Mouse (Mus musculus) lung, embryonic 16.5 days (tissue): Measurements from ENCODE around the gene Satb2. TPM values are rescaled to one million over a fixed set of nuclear protein-coding genes. Genes with fewer than 3 reads are reported as not detected.

Experiments used
- ATAC-seq: fragments of 200-750 bp; cut with Nextera tagmentation; 2 replicates; pipeline ENCODE4 v1.8.0; 2017; ENCODE audit warnings: low read depth, mild to moderate bottlenecking, moderate library complexity
- H3K27ac ChIP-seq: fragments of 300-500 bp; sonication (generic); 2 replicates; pipeline ENCODE4 v1.5.1; 2014; ENCODE audit warnings: mild to moderate bottlenecking, control low read depth, low read length
- H3K27me3 ChIP-seq: fragments of 300-500 bp; sonication (generic); 2 replicates; pipeline ENCODE4 v1.6.1; 2014; ENCODE audit warnings: low read depth, low read length, mixed read lengths; ENCODE audit not compliant: control insufficient read depth, insufficient read depth
- H3K36me3 ChIP-seq: fragments of 300-500 bp; sonication (generic); 2 replicates; pipeline ENCODE4 v1.6.1; 2014; ENCODE audit warnings: low read length; ENCODE audit not compliant: control insufficient read depth, insufficient read depth
- H3K4me1 ChIP-seq: fragments of 300-500 bp; sonication (generic); replicated peaks from 2 replicates; pipeline ENCODE4 v1.6.1; 2014; ENCODE audit warnings: low read length, mixed read lengths; ENCODE audit not compliant: control insufficient read depth, insufficient read depth
- H3K4me2 ChIP-seq: fragments of 300-500 bp; sonication (generic); 2 replicates; pipeline ENCODE4 v1.6.1; 2014; ENCODE audit warnings: low read depth, low read length, control low read depth
- H3K4me3 ChIP-seq: fragments of 300-500 bp; sonication (generic); 2 replicates; pipeline ENCODE4 v1.5.1; 2014; ENCODE audit warnings: mild to moderate bottlenecking, low read length, control low read depth
- H3K9ac ChIP-seq: fragments of 300-500 bp; sonication (generic); 2 replicates; pipeline ENCODE4 v1.6.1; 2014; ENCODE audit warnings: low read length, control low read depth
- H3K9me3 ChIP-seq: fragments of 300-500 bp; sonication (generic); 2 replicates; pipeline ENCODE4 v1.6.1; 2016; ENCODE audit warnings: low read length; ENCODE audit not compliant: control insufficient read depth
- WGBS: fragments of 180-500 bp; shearing (Covaris S2); extraction: QIAGEN DNeasy Blood & Tissue Kit; methylation state at CpG from one replicate; pipeline ENCODE4 v1.1.7; 2014; 5-methylcytosine and 5-hydroxymethylcytosine counted together
- polyA plus RNA-seq: library from polyadenylated mRNA; unstranded; fragments of >200 nt; fragmentation: Nextera tagmentation; extraction: Ambion mirVana; gene quantifications from 2 replicates; pipeline ENCODE4 v1.2.1, GENCODE M21; 2015

The Satb2 gene
- polyA plus RNA-seq, 1 experiment from 2014 or later: 0.54 TPM

- Histone ChIP-seq H3K4me2 (no peak overlapping the region), H3K36me3 (no peaks in the 10 kb centered on the region), H3K9ac (no peak overlapping the region), H3K9me3 (no peaks in the 10 kb centered on the region), H3K4me3 (no peak overlapping the region), H3K27me3 (no peaks in the 10 kb centered on the region), H3K27ac (no peak overlapping the region), H3K4me1 (no peaks in the 10 kb centered on the region)
- no peak for ATAC-seq
- WGBS: 84% methylated on average over 6 of the region's 6 CpGs
These were observed 64.2 kb downstream of the Satb2 start for GRCm38 (mm10) chr1:56914279-56914678.

- H3K4me3 ChIP-seq: no peak overlapping the region
- 67% methylated on average over 3 of the region's 3 CpGs for WGBS
- H3K4me1 ChIP-seq: no peaks in the 10 kb centered on the region
- ATAC-seq: no peak
- no peak overlapping the region for H3K9ac ChIP-seq
- H3K9me3 ChIP-seq: no peaks in the 10 kb centered on the region
- H3K36me3 ChIP-seq: no peaks in the 10 kb centered on the region
- no peak overlapping the region for H3K27ac ChIP-seq
- H3K4me2 ChIP-seq: no peak overlapping the region
- no peaks in the 10 kb centered on the region for H3K27me3 ChIP-seq
These were observed 77.7 kb downstream of the Satb2 start for GRCm38 (mm10) chr1:56900706-56901287.

GRCm38 (mm10) chr1:56900187-56900586 is 78.3 kb downstream of the Satb2 start:
- Histone ChIP-seq H3K4me1 (no peaks in the 10 kb centered on the region), H3K27ac (no peak overlapping the region), H3K4me3 (no peak overlapping the region), H3K4me2 (no peak overlapping the region), H3K27me3 (no peaks in the 10 kb centered on the region), H3K9me3 (no peaks in the 10 kb centered on the region), H3K9ac (no peak overlapping the region), H3K36me3 (no peaks in the 10 kb centered on the region)
- no peak for ATAC-seq
- 78% methylated on average over 9 of the region's 9 CpGs for WGBS

GRCm38 (mm10) chr1:56898606-56899396 is 79.6 kb downstream of the Satb2 start:
- WGBS: 39% methylated on average over 13 of the region's 13 CpGs

GRCm38 (mm10) chr1:56897492-56898180 is 80.8 kb downstream of the Satb2 start:
- H3K27ac ChIP-seq: no peak overlapping the region
- WGBS: 83% methylated on average over 8 of the region's 8 CpGs
- no peak overlapping the region for H3K4me3 ChIP-seq
- peak; percentile 65 for ATAC-seq
- H3K9ac ChIP-seq: no peak overlapping the region
- no peaks in the 10 kb centered on the region for H3K4me1 ChIP-seq
- H3K27me3 ChIP-seq: no peaks in the 10 kb centered on the region
- H3K9me3 ChIP-seq: no peaks in the 10 kb centered on the region
- H3K4me2 ChIP-seq: no peak overlapping the region
- H3K36me3 ChIP-seq: no peaks in the 10 kb centered on the region

More at GRCm38 (mm10) chr1:56898606-56899396, 79.6 kb downstream of the Satb2 start:
- Histone ChIP-seq H3K4me1 (no peaks in the 10 kb centered on the region), H3K27me3 (no peaks in the 10 kb centered on the region), H3K4me3 (no peak overlapping the region), H3K4me2 (no peak overlapping the region), H3K9me3 (no peaks in the 10 kb centered on the region), H3K9ac (no peak overlapping the region), H3K27ac (no peak overlapping the region), H3K36me3 (no peaks in the 10 kb centered on the region)
- no peak for ATAC-seq

- H3K4me1 ChIP-seq: no peaks in the 10 kb centered on the region
These were observed 81.8 kb downstream of the Satb2 start for GRCm38 (mm10) chr1:56896670-56897069.

GRCm38 (mm10) chr1:56892766-56893165 is 85.7 kb downstream of the Satb2 start:
- no peak overlapping the region for H3K9ac ChIP-seq
- no peak overlapping the region for H3K27ac ChIP-seq
- H3K4me2 ChIP-seq: no peak overlapping the region
- H3K36me3 ChIP-seq: no peaks in the 10 kb centered on the region
- H3K4me3 ChIP-seq: no peak overlapping the region
- no peak for ATAC-seq
- no peaks in the 10 kb centered on the region for H3K27me3 ChIP-seq
- 73% methylated on average over 5 of the region's 5 CpGs for WGBS
- no peaks in the 10 kb centered on the region for H3K4me1 ChIP-seq
- H3K9me3 ChIP-seq: no peaks in the 10 kb centered on the region

More at GRCm38 (mm10) chr1:56896670-56897069, 81.8 kb downstream of the Satb2 start:
- H3K27ac ChIP-seq: no peak overlapping the region
- ATAC-seq: peak; percentile 83
- no peaks in the 10 kb centered on the region for H3K36me3 ChIP-seq
- WGBS: 79% methylated on average over 3 of the region's 3 CpGs
- H3K9ac ChIP-seq: no peak overlapping the region
- no peaks in the 10 kb centered on the region for H3K9me3 ChIP-seq
- no peaks in the 10 kb centered on the region for H3K27me3 ChIP-seq
- no peak overlapping the region for H3K4me3 ChIP-seq
- no peak overlapping the region for H3K4me2 ChIP-seq

GRCm38 (mm10) chr1:56888939-56889338 is 89.5 kb downstream of the Satb2 start:
- no peak for ATAC-seq
- no peak overlapping the region for H3K27ac ChIP-seq
- H3K4me3 ChIP-seq: no peak overlapping the region
- H3K27me3 ChIP-seq: no peaks in the 10 kb centered on the region
- WGBS: 59% methylated on average over 1 of the region's 1 CpGs
- no peaks in the 10 kb centered on the region for H3K36me3 ChIP-seq
- no peaks in the 10 kb centered on the region for H3K4me1 ChIP-seq
- no peak overlapping the region for H3K4me2 ChIP-seq
- H3K9ac ChIP-seq: no peak overlapping the region
- H3K9me3 ChIP-seq: no peaks in the 10 kb centered on the region

- H3K27ac ChIP-seq: no peak overlapping the region
- H3K27me3 ChIP-seq: no peaks in the 10 kb centered on the region
- no peak overlapping the region for H3K9ac ChIP-seq
- no peak for ATAC-seq
- no peaks in the 10 kb centered on the region for H3K9me3 ChIP-seq
- H3K4me2 ChIP-seq: no peak overlapping the region
- H3K4me3 ChIP-seq: no peak overlapping the region
- H3K36me3 ChIP-seq: no peaks in the 10 kb centered on the region
- no peaks in the 10 kb centered on the region for H3K4me1 ChIP-seq
These were observed 90.9 kb downstream of the Satb2 start for GRCm38 (mm10) chr1:56887524-56887923.
